Mouse (Mus musculus): ENCODE measurements around the gene Mroh2a. TPM values are rescaled to one million over a fixed set of nuclear protein-coding genes. Genes with fewer than 3 reads are reported as not detected.

Gene Mroh2a
- total RNA-seq, 1 experiment: 0.76 TPM

DNA sequence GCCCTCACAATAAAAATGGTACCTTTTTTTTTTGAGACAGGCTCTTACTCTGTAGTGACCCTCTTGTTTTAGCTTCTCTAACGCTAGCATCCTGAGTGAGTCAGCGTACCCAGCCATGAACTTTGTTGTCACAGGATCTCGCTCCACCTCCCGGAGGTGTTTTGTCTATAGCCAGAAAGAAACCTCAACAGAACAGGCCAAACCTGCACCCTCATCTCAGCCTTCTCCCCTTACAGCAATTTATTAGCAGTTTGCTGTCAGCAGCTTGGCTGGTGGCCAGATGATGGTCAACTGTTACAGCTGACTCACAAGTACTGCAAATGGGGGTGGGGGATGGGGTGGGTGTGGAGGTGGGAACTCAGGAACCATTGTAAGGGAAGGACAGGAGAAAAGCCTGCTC, 35.5 kb downstream of the Mroh2a start:
- Histone ChIP-seq H3K4me1 (ENCODE audit: control insufficient read depth in 2 of 2, insufficient read depth in 2 of 2, low read length in 2 of 2, poor library complexity in 1 of 2) (peaks cover 3 to 4% of the 10 kb centered on the region in 2 experiments; a peak in 2 of 4 replicates), H3K27ac (ENCODE audit: insufficient read depth, low read depth, low read length, poor library complexity, severe bottlenecking) (no peak overlapping the region), H3K9me3 (ENCODE audit: control insufficient read depth, insufficient read depth, low read depth, low read length) (peaks cover 3% of the 10 kb centered on the region; the same call in 1 of the 2 replicates), H3K36me3 (ENCODE audit: control insufficient read depth, insufficient read depth, low read length, poor library complexity, severe bottlenecking) (peaks cover 50% of the 10 kb centered on the region), H3K4me3 (ENCODE audit: insufficient read depth in 1 of 2, low read depth in 1 of 2, low read length in 2 of 2, poor library complexity in 1 of 2, severe bottlenecking in 1 of 2) (no peak overlapping the region), H3K9ac (ENCODE audit: insufficient read depth, low read depth, low read length, poor library complexity, severe bottlenecking) (no peak overlapping the region)
- TF ChIP-seq HCFC1 (IDR thresholded peaks at IDR 0.05; ENCODE audit: borderline replicate concordance, insufficient read depth, low read length) (no peak), MAFK (IDR thresholded peaks at IDR 0.05; ENCODE audit: insufficient read depth, low read depth, low read length) (no peak), CHD2 (IDR thresholded peaks at IDR 0.05; ENCODE audit: low read depth, low read length) (no peak; the same call in 1 of the 2 replicates), ZC3H11A (IDR thresholded peaks at IDR 0.05; ENCODE audit: borderline replicate concordance, low read depth, low read length) (no peak), ZNF384 (IDR thresholded peaks at IDR 0.05; ENCODE audit: low read depth, low read length) (no peak)
- in situ Hi-C loops (cut with MboI; ENCODE audit: low sequenced_read_pairs in 2 of 2, unreplicated experiment in 2 of 2): no loop called here
- no peak for DNase-seq (ENCODE audit: low read depth, low spot score)

DNA sequence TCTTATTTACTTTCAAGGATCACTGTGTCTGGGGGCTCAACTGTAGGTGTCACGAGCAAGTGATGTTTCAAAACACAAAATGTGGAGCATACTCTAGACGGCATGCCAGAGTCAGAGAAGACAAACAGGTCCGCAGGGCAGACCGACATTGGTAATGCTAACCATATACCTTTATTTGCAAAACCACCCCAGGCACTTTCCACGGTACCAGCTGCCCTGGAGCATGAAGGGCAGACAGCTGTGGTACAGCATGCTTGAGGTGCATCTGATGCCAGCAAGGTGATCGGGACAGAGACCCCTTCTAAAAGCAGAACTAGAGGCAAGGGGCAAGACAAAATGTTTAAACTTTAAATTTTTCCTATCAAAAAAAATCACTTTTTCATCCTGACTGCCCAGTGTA, 36.2 kb downstream of the Mroh2a start:
- Histone ChIP-seq H3K4me3 (ENCODE audit: insufficient read depth in 1 of 2, low read depth in 1 of 2, low read length in 2 of 2, poor library complexity in 1 of 2, severe bottlenecking in 1 of 2) (no peak overlapping the region), H3K36me3 (ENCODE audit: control insufficient read depth, insufficient read depth, low read length, poor library complexity, severe bottlenecking) (peaks cover 56% of the 10 kb centered on the region), H3K9ac (ENCODE audit: insufficient read depth, low read depth, low read length, poor library complexity, severe bottlenecking) (no peak overlapping the region), H3K9me3 (ENCODE audit: control insufficient read depth, insufficient read depth, low read depth, low read length) (peaks cover 3% of the 10 kb centered on the region; the same call in 1 of the 2 replicates), H3K4me1 (ENCODE audit: control insufficient read depth in 2 of 2, insufficient read depth in 2 of 2, low read length in 2 of 2, poor library complexity in 1 of 2) (peaks cover 3 to 4% of the 10 kb centered on the region in 2 experiments; a peak in 2 of 4 replicates), H3K27ac (ENCODE audit: insufficient read depth, low read depth, low read length, poor library complexity, severe bottlenecking) (no peak overlapping the region)
- no peak for TF ChIP-seq MAFK (IDR thresholded peaks at IDR 0.05; ENCODE audit: insufficient read depth, low read depth, low read length)
- TF ChIP-seq ZC3H11A (IDR thresholded peaks at IDR 0.05; ENCODE audit: borderline replicate concordance, low read depth, low read length): no peak
- DNase-seq (ENCODE audit: low read depth, low spot score): no peak
- in situ Hi-C loops (cut with MboI; ENCODE audit: low sequenced_read_pairs in 2 of 2, unreplicated experiment in 2 of 2): no loop called here

DNA sequence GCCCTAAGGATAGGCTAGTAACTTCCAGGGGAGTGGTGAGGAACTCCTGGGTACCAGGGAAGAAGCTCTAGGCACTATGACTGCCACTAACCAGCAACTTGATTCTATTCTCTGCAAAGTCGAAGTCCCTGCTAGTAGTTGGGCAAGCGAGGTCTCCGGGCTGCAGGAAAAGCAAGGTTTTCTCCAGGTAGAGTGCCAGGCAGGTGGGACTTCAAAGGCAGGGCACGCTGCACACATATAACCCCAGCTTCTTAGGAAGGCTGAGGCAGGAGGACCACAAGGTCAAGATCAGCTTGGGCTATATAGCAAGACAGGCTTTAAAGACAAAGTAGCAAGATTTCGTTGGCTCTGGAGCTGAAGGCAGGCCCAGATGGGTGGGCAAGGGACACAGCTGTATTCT, 37.0 kb downstream of the Mroh2a start:
- Histone ChIP-seq H3K9me3 (ENCODE audit: control insufficient read depth, insufficient read depth, low read depth, low read length) (peaks cover 3% of the 10 kb centered on the region; the same call in 1 of the 2 replicates), H3K9ac (ENCODE audit: insufficient read depth, low read depth, low read length, poor library complexity, severe bottlenecking) (no peak overlapping the region), H3K27ac (ENCODE audit: insufficient read depth, low read depth, low read length, poor library complexity, severe bottlenecking) (no peak overlapping the region), H3K4me3 (ENCODE audit: insufficient read depth in 1 of 2, low read depth in 1 of 2, low read length in 2 of 2, poor library complexity in 1 of 2, severe bottlenecking in 1 of 2) (no peak overlapping the region), H3K36me3 (ENCODE audit: control insufficient read depth, insufficient read depth, low read length, poor library complexity, severe bottlenecking) (peaks cover 64% of the 10 kb centered on the region), H3K4me1 (ENCODE audit: control insufficient read depth in 2 of 2, insufficient read depth in 2 of 2, low read length in 2 of 2, poor library complexity in 1 of 2) (peaks cover 3 to 4% of the 10 kb centered on the region in 2 experiments; a peak in 2 of 4 replicates)
- in situ Hi-C loops (cut with MboI; ENCODE audit: low sequenced_read_pairs in 2 of 2, unreplicated experiment in 2 of 2): no loop called here
- no peak for DNase-seq (ENCODE audit: low read depth, low spot score)
- TF ChIP-seq ZC3H11A (IDR thresholded peaks at IDR 0.05; ENCODE audit: borderline replicate concordance, low read depth, low read length): no peak

DNA sequence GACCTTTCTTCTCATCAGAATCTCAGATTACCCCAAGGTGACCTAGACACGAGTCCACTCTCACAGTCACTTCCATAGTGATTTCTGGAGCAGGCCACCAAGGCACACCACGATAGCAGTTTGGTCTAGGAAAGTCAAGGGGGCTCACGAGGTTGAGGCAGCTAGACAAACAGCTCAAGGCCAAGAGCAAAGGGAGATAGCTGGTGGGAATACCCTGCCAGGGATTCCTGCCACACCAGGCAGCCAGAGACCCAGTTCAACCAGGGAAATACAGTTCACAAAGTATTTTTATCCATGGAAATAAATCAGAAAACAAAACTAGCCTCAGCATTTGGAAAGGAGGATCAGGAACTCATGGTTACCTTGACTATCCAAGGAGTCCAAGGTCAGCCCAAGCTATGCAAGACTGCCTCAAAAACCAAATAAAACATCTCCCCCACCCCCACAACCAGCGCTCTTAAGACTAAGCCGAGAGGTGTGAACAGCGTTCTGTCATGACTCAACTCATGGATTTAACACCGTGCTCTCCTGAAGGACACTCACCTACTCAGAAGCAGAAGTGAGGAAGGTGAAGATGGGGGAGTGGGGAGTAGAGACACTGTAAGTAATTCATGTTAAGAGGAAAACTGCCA, 37.6 kb downstream of the Mroh2a start:
- Histone ChIP-seq H3K9me3 (ENCODE audit: control insufficient read depth, insufficient read depth, low read depth, low read length) (peaks cover 3% of the 10 kb centered on the region; the same call in 1 of the 2 replicates), H3K27ac (ENCODE audit: insufficient read depth, low read depth, low read length, poor library complexity, severe bottlenecking) (no peak overlapping the region), H3K4me1 (ENCODE audit: control insufficient read depth in 2 of 2, insufficient read depth in 2 of 2, low read length in 2 of 2, poor library complexity in 1 of 2) (peaks cover 3 to 4% of the 10 kb centered on the region in 2 experiments; a peak in 2 of 4 replicates), H3K9ac (ENCODE audit: insufficient read depth, low read depth, low read length, poor library complexity, severe bottlenecking) (no peak overlapping the region), H3K36me3 (ENCODE audit: control insufficient read depth, insufficient read depth, low read length, poor library complexity, severe bottlenecking) (peaks cover 70% of the 10 kb centered on the region), H3K4me3 (ENCODE audit: insufficient read depth in 1 of 2, low read depth in 1 of 2, low read length in 2 of 2, poor library complexity in 1 of 2, severe bottlenecking in 1 of 2) (no peak overlapping the region)
- in situ Hi-C loops (cut with MboI; ENCODE audit: low sequenced_read_pairs in 2 of 2, unreplicated experiment in 2 of 2): no loop called here
- DNase-seq (ENCODE audit: low read depth, low spot score): no peak
- TF ChIP-seq ZC3H11A (IDR thresholded peaks at IDR 0.05; ENCODE audit: borderline replicate concordance, low read depth, low read length) (no peak), ZNF384 (IDR thresholded peaks at IDR 0.05; ENCODE audit: low read depth, low read length) (no peak), MAFK (IDR thresholded peaks at IDR 0.05; ENCODE audit: insufficient read depth, low read depth, low read length) (no peak), CHD2 (IDR thresholded peaks at IDR 0.05; ENCODE audit: low read depth, low read length) (no peak), HCFC1 (IDR thresholded peaks at IDR 0.05; ENCODE audit: borderline replicate concordance, insufficient read depth, low read length) (no peak)

DNA sequence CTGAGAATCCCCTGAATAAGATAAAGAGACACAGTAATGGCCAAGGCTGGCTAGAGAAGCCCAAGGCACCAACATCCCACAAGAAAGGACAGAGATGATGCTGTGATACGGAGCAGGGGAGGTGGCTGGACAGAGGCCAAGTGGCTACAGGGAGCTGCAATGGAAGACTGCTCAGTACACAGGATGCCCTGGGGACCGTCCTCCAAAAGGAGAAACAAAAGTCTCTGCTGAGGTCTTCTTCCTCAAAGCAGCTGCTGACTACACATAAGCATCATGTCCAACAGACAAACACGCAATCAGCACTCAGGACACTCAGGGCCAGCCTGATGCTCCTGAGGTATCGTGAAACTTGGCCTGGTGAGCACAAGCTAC, 38.1 kb downstream of the Mroh2a start:
- H3K27ac ChIP-seq (ENCODE audit: insufficient read depth, low read depth, low read length, poor library complexity, severe bottlenecking): no peak overlapping the region
- H3K36me3 ChIP-seq (ENCODE audit: control insufficient read depth, insufficient read depth, low read length, poor library complexity, severe bottlenecking): peaks cover 75% of the 10 kb centered on the region
- H3K9me3 ChIP-seq (ENCODE audit: control insufficient read depth, insufficient read depth, low read depth, low read length): peaks cover 3% of the 10 kb centered on the region; the same call in 1 of the 2 replicates
- no peak overlapping the region for H3K4me3 ChIP-seq (ENCODE audit: insufficient read depth in 1 of 2, low read depth in 1 of 2, low read length in 2 of 2, poor library complexity in 1 of 2, severe bottlenecking in 1 of 2)
- peaks cover 3 to 4% of the 10 kb centered on the region in 2 experiments; a peak in 2 of 4 replicates for H3K4me1 ChIP-seq (ENCODE audit: control insufficient read depth in 2 of 2, insufficient read depth in 2 of 2, low read length in 2 of 2, poor library complexity in 1 of 2)
- TF ChIP-seq HCFC1 (IDR thresholded peaks at IDR 0.05; ENCODE audit: borderline replicate concordance, insufficient read depth, low read length): no peak
- no peak for TF ChIP-seq CHD2 (IDR thresholded peaks at IDR 0.05; ENCODE audit: low read depth, low read length)
- no peak for TF ChIP-seq MAFK (IDR thresholded peaks at IDR 0.05; ENCODE audit: insufficient read depth, low read depth, low read length)
- TF ChIP-seq ZNF384 (IDR thresholded peaks at IDR 0.05; ENCODE audit: low read depth, low read length): no peak
- TF ChIP-seq ZC3H11A (IDR thresholded peaks at IDR 0.05; ENCODE audit: borderline replicate concordance, low read depth, low read length): no peak
- in situ Hi-C loops (cut with MboI; ENCODE audit: low sequenced_read_pairs in 2 of 2, unreplicated experiment in 2 of 2): no loop called here
- H3K9ac ChIP-seq (ENCODE audit: insufficient read depth, low read depth, low read length, poor library complexity, severe bottlenecking): no peak overlapping the region
- DNase-seq (ENCODE audit: low read depth, low spot score): no peak

All from ES-E14 (cell line).